Mouse (Mus musculus) left cerebral cortex, adult 2 months (tissue): Measurements from ENCODE around the gene Rpusd2. TPM values are rescaled to one million over a fixed set of nuclear protein-coding genes. Genes with fewer than 3 reads are reported as not detected.

Experiments
- DNase-seq, 2 experiments: peaks; one replicate each; pipeline ENCODE4 v3.0.0; 2021 to 2022; ENCODE audit warnings: low spot score in 2 of 2, mixed read lengths in 1 of 2; ENCODE audit errors: extremely low spot score in 1 of 2
- H3K27ac ChIP-seq: fragments of 200-600 bp; 2 replicates; pipeline ENCODE4 v1.8.1; 2022
- H3K4me3 ChIP-seq: fragments of 200-600 bp; 2 replicates; pipeline ENCODE4 v1.8.1; 2022
- CTCF ChIP-seq: fragments of 200-600 bp; IDR thresholded peaks from 2 replicates; pipeline ENCODE4 v1.8.1; 2022; ENCODE audit warnings: antibody characterized with exemption, mild to moderate bottlenecking, moderate library complexity
- intact Hi-C: fragments of 180-260 bp; cut with DNase I; formaldehyde crosslinking; loops from one replicate; pipeline ENCODE4 v1.15.1; 2025
- total RNA-seq, 2 experiments: library from RNA; stranded (reverse); gene quantifications; 2 replicates each; pipeline ENCODE4 v1.2.3; 2021

Gene Rpusd2
- total RNA-seq, 2 experiments from 2014 or later: 7.7 to 7.8 TPM

GRCm38 (mm10) chr2:119045163-119045562, 10.6 kb downstream of the Rpusd2 start:
- TF ChIP-seq CTCF: no peak
- intact Hi-C loops: loop anchor here (5.0 kb wide), 1 partner anchor 67 kb away; the partner anchor contains the start of gene Rad51
- no peak overlapping the region for H3K27ac ChIP-seq
- H3K4me3 ChIP-seq: no peak overlapping the region
- no peak for DNase-seq

GRCm38 (mm10) chr2:119046649-119047611, 12.3 kb downstream of the Rpusd2 start, which contains the start of gene Knl1:
Gene Knl1, plus strand, starts transcription at chr2:119047119.
- intact Hi-C loops: loop anchor here (5.0 kb wide), 1 partner anchor 65 kb away; the partner anchor contains the start of gene Rad51
- peak within 1 kb of the TSS; percentile 89 for H3K4me3 ChIP-seq
- peak; percentile 94 to 98 for DNase-seq
- TF ChIP-seq CTCF: no peak; the same call in 1 of the 2 replicates
- peak within 1 kb of the TSS; percentile 91 for H3K27ac ChIP-seq

- DNase-seq: no peak
- TF ChIP-seq CTCF: no peak
- H3K4me3 ChIP-seq: no peak overlapping the region; the same call in none of the 2 replicates
- intact Hi-C loops: loop anchor here (5.0 kb wide), 1 partner anchor 64 kb away; the partner anchor contains the start of gene Rad51
- no peak overlapping the region for H3K27ac ChIP-seq
These were observed 13.3 kb downstream of the Rpusd2 start for GRCm38 (mm10) chr2:119047849-119048248.

- no peak overlapping the region for H3K4me3 ChIP-seq
- no peak overlapping the region for H3K27ac ChIP-seq
- DNase-seq: no peak
- TF ChIP-seq CTCF: no peak
- intact Hi-C loops: no loop called here
These were observed 15.6 kb downstream of the Rpusd2 start for GRCm38 (mm10) chr2:119050132-119050650.

- intact Hi-C loops: no loop called here
- Histone ChIP-seq H3K4me3 (no peak overlapping the region), H3K27ac (no peak overlapping the region)
- TF ChIP-seq CTCF: no peak
- DNase-seq: no peak
These were observed 25.5 kb downstream of the Rpusd2 start for GRCm38 (mm10) chr2:119060139-119060538.

- H3K4me3 ChIP-seq: no peak overlapping the region
- no peak overlapping the region for H3K27ac ChIP-seq
- no peak for DNase-seq
- TF ChIP-seq CTCF: no peak
- intact Hi-C loops: no loop called here
These were observed 37.8 kb downstream of the Rpusd2 start for GRCm38 (mm10) chr2:119072397-119072796.

GRCm38 (mm10) chr2:119086156-119086555, 51.6 kb downstream of the Rpusd2 start:
- DNase-seq: no peak
- intact Hi-C loops: no loop called here
- no peak for TF ChIP-seq CTCF

More at GRCm38 (mm10) chr2:119086156-119086555, 51.6 kb downstream of the Rpusd2 start:
- no peak overlapping the region for H3K4me3 ChIP-seq
- H3K27ac ChIP-seq: no peak overlapping the region

Other genes starting within 250 kb of the Rpusd2 start
- gene Knstrn, start 220.8 kb upstream of the Rpusd2 start, total RNA-seq: 1 to 10 TPM in 1 of 2 experiments, under 1 TPM in 1; 0.75 to 1.0 TPM
- gene Ivd, start 172.8 kb upstream of the Rpusd2 start, total RNA-seq: 10 to 100 TPM; 72.2 to 73.7 TPM
- 10 to 100 TPM; 52.2 to 58.1 TPM for gene Bahd1, start 134.4 kb upstream of the Rpusd2 start, total RNA-seq
- gene Chst14, start 108.3 kb upstream of the Rpusd2 start, total RNA-seq: 1 to 10 TPM; 2.4 to 3.3 TPM
- gene Ccdc32, start 5.4 kb upstream of the Rpusd2 start, total RNA-seq: 10 to 100 TPM; 46.1 to 49.7 TPM
- under 1 TPM; 0.07 to 0.19 TPM for gene Knl1, start 12.3 kb downstream of the Rpusd2 start, total RNA-seq
- under 1 TPM; 0.82 to 0.97 TPM for gene Rad51, start 78.0 kb downstream of the Rpusd2 start, total RNA-seq
- gene Rmdn3, start 122.2 kb downstream of the Rpusd2 start, total RNA-seq: 10 to 100 TPM; 62.4 to 62.9 TPM
- not detected for gene Gchfr, start 133.0 kb downstream of the Rpusd2 start, total RNA-seq
- gene Gm14137, start 139.7 kb downstream of the Rpusd2 start, total RNA-seq: not detected
- gene Zfyve19, start 173.8 kb downstream of the Rpusd2 start, total RNA-seq: 10 to 100 TPM; 38.0 to 41.9 TPM
- gene Dnajc17, start 174.0 kb downstream of the Rpusd2 start, total RNA-seq: 10 to 100 TPM; 15.5 to 19.3 TPM
- not detected for gene Ppp1r14d, start 195.1 kb downstream of the Rpusd2 start, total RNA-seq
- 1 to 10 TPM in 1 of 2 experiments, under 1 TPM in 1; 0.96 to 1.2 TPM for gene Spint1, start 202.6 kb downstream of the Rpusd2 start, total RNA-seq
- gene Rhov, start 236.5 kb downstream of the Rpusd2 start, total RNA-seq: 10 to 100 TPM in 1 of 2 experiments, 1 to 10 TPM in 1; 9.8 to 11.1 TPM